Mouse (Mus musculus): ENCODE data around the gene Aatf.

Gene Aatf

GRCm38 (mm10) chr11:84521751-84522299 lies 8.5 kb upstream of the Aatf start:
- no peak for DNase-seq (ENCODE audit: low spot score)

DNA sequence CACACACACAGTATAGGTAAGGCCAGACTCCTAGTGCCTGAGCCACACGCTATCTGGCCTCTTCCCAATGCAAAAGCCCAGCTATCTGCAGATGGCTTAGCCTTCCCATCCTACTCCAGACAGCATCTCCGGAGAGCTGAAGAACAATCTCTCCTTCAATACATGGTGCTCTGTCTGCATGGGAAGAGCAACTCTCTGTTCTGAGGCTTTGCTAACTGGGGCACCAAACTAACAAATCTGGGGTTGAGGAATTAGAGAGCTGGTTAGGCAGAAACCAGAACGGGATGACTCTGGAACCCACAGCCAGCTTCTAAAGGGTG lies 7.7 kb upstream of the Aatf start:
- no peak for DNase-seq (ENCODE audit: low spot score)

GRCm38 (mm10) chr11:84520269-84521070 lies 7.1 kb upstream of the Aatf start:
- no peak for DNase-seq (ENCODE audit: low spot score)

DNA sequence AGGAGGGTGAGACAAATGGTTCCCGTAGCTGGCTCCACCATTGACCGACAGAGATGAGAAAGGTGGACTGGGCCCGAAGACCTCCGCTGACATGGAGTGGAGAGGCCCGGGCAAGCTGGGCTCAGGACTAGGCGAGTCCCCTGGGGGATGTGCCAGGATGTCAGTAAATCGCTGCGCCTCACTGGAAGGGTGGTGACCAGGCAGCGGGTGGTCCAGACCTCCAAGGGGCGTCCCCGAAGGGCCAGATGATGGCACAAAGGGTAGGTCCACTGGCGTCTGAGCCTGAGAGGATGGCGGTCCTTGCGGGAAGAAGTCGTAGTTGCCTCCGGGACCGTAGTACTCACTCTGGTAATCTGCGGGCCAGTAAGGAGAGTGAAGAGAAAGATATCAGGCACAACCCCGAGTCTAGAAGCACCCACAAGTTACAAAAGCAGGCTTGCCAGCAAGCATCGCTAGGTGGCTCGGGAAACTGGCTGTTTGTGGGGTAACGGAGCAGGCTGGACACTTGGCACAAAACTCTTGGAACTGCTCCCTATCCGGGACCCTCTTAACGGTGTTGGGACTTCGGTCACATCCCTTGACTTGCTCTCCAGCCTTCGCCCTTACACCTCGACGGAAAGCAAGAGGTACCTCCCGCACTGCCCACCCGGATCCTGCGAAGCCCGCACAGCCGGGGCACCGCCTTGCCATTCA lies 6.4 kb upstream of the Aatf start:
- DNase-seq (ENCODE audit: low spot score): no peak

DNA sequence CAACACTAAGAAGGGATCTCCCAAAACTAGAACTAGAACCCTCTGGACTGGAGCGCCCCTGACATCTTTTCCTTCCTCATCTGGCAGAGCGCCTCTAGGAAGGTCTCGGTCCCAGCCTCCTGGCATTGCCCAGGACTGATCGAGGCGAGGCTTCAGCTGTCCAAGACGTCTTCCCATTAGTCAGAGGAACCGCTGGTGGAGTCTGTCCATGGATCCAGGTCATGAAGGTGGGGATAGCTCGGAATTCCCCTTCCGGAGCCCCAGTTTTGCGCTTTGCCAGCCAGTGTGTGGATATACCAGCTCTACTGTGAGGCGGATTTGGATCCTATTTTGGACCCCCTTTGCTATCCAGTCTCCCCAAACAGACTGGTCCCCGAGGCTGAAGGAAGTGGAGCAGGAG lies 5.7 kb upstream of the Aatf start:
- DNase-seq (ENCODE audit: low spot score): no peak

DNA sequence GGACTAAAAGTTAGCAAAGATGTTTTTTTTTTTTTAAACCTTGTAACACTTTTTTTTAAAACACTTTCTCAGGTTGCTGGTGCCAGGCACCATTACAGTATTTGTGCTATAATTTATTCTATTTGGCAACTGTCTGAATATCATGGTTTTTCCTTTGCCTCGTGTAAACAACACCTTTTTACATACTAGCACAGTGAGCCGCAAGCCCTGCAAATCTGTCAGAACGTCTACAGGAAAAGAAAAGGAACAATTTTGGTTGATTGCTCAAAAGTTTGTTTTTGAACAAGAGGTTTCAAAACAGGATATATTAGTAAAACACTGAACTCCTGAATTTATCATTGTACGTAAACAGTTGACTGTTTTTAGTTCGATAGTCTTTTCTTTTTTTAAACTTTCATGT lies 4.9 kb upstream of the Aatf start:
- no peak for DNase-seq (ENCODE audit: low spot score)

DNA sequence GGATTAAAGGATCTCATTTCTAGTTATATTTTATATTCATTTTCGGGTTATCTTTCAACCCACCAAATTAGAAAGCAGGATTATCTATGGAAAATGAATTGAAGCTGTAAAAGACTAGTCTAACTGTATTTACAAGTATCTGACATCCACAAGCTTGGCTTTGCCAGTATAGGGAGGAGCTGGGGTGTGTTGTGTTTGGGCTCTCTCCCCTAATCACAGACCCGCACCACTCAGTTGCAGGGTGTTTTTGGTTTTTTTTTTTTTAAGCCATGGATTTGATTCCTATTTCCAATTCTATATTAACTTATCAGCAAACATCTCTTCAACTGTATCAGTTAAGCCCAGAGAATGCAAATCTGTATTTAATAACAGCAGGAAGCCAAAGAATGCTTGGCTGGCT lies 4.1 kb upstream of the Aatf start:
- no peak for DNase-seq (ENCODE audit: low spot score)

DNA sequence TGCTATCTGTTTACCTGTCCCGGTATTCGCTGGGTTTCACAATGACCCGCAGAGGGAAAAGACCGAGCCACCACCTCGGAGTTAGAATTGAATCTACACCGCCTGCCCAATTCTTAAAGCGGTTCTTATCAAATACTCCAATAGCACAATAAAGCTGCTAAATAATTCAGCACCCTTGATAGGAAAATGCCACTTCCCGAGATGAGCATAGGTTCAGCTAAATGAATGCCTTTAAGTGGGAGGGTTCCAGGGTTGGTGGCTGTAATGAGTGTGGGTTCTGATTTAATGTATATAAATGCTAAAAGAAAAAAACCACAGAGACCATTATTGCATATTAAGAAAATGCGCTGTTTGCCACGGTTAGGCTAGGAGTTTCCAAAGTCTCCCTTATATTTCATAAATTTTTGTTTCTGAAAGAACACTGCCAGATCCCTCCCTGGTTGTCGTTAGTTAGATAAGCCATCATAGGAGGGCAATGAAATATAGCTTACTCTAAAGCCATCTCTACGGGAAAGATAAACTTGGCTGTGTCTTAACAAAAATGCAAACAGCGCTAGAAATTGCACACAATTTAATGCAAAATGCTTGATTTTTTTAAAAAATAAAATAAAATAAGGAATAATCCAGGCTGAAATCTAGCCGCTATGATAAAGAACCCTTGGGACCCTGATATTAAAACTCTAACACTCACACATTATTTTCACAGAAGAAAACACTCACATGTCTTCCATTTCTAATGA lies 3.3 kb upstream of the Aatf start:
- no peak for DNase-seq (ENCODE audit: low spot score)

GRCm38 (mm10) chr11:84512031-84512430 lies 1.3 kb downstream of the Aatf start:
- DNase-seq (ENCODE audit: low spot score): no peak

- no peak for DNase-seq (ENCODE audit: low spot score)
Observed at GRCm38 (mm10) chr11:84504296-84504695, 9.0 kb downstream of the Aatf start.

DNA sequence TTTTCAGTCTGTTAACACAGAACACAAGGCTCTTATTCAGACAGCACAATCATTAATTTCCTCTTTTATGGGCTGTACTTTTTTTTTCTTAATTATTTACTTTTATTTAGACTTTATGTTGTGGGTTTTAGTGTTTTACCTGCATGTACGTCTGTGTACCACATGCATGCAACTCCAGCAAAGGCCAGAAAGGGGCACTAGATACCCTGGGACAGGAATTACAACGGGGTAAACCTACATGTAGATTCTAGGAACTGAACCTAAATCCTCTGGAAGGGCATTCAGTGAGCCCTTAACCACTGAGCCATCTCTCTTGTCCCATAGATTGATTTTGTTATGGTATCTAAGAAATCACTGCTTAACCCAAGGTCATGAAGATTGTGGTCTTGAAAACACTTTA lies 15.4 kb downstream of the Aatf start:
- DNase-seq (ENCODE audit: low spot score): no peak

DNA sequence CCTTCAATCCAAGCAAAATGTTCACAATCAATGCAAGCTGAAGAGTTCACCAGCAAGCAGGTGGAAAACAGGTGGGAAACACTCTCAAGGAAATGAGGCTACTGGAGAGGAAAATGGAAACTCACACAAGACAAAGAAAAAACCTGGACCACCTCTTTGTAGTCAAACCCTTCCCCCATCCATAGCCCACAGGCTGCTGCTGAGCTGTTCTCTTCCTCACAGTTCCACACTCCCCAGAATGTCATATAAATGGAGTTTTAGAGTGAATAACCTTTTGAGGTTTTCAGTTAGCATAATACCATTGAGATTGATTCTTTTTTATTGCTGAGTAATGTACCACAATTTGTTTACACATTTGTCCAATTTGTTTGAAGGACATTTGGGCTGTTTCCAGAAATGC lies 16.4 kb downstream of the Aatf start:
- DNase-seq (ENCODE audit: low spot score): no peak

DNA sequence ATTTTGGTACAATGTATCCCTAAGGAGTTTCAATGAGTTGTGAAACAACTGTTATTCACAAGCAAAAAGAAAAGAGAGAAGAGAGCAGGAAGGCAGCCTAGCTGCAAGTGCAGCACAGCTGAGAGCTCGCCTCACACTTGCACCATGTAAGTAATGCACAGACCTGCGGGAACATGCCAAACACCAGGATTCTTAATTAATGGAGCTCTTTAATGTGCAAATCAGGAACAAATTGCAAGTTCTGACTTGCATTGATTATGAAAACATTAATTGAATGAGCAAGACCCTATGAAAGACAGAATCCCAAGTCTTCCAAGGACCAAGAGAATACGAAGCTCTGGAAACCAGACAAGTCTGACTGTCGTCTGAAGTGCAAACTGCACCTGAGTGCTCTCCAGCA lies 17.5 kb downstream of the Aatf start:
- DNase-seq (ENCODE audit: low spot score): no peak

- DNase-seq (ENCODE audit: low spot score): no peak
Observed at GRCm38 (mm10) chr11:84481661-84482060, 31.7 kb downstream of the Aatf start.

DNA sequence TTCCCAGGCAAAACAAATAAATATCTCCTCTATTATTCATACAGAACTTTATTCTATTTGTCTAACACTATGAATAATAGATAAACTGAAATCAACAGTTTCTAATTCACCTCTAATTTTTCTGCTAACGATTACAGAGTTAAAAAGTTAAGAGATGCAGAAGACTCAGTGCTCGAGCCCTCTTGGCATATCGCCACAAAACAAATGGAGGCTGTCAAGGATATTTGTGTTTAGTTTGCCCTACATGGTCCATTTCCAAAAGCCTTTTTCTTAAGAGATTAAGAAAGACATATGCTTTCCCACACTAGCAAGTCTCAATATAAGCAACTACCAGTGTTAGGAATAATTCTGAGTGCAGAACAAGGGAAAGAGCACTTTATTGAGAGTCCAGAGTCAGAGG lies 32.9 kb downstream of the Aatf start:
- DNase-seq (ENCODE audit: low spot score): no peak

- no peak for DNase-seq (ENCODE audit: low spot score)
Observed at GRCm38 (mm10) chr11:84476641-84477040, 36.7 kb downstream of the Aatf start.

DNA sequence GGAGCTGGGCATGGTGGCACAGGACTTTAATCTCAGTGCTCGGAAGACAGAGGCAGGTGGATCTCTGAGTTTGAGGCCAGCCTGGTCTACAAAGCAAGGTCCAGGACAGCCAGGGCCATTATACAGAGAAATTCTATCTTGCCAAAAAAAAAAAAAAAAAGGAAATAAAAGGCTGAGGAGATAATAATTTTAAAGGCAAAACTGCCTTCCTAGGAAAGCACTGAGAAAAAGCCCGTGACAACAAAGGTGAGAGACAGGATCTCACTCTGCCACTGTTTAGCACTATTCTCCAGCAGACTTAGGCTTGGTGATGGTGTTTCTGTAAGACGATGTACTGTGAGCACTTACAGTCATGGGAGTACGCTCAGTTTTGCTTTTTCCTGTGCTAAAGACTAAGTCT lies 37.3 kb downstream of the Aatf start:
- DNase-seq (ENCODE audit: low spot score): no peak

DNA sequence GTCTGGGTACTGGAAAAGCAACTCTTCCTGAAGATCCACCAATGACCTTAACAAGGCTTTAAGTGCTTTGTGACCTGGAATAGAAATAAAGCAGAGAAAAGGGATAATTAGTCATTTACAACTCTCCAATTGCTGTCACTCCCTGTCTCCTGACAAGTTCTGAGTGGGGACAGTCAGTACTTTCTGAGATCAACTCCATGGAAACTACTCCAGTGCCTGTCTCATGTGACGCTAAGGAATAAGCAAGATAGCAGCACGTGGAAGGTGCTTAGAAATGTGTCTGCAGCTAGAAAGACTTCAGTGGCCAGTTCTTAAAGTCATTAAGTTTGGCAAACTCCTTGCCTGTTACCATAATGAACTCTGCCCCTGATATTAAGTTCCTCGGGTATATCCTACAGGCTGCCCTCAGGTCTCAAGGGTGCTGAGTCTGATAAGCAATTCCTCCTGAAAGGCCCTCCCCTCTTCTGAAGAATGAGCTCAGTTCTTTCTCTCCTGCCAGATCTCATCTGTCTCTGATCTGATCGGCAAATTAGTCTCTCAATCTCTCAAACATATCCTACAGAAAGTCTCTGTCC lies 40.1 kb downstream of the Aatf start:
- DNase-seq (ENCODE audit: low spot score): no peak

DNA sequence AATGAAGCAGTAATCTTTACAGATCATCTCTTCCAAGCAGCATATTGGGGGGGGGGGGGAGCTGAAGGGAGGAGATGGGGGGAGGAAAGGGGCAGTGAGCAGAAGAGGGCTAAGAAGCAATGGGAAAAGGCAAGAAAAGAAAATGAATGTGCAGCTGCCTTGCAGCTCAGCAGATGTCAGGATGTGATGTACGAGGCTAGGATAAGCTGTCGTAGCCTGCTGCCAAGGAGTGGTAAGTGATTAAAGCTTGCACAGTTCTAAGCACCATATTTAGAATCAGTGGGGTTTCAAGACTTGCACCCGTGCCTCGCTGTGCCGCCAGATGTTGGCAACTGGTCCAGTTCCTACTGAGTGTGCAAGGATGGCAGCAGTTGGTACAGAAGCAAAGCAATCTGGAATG lies 48.8 kb downstream of the Aatf start:
- DNase-seq (ENCODE audit: low spot score): no peak

- no peak for DNase-seq (ENCODE audit: low spot score)
Observed at GRCm38 (mm10) chr11:84453901-84454300, 59.4 kb downstream of the Aatf start.

DNA sequence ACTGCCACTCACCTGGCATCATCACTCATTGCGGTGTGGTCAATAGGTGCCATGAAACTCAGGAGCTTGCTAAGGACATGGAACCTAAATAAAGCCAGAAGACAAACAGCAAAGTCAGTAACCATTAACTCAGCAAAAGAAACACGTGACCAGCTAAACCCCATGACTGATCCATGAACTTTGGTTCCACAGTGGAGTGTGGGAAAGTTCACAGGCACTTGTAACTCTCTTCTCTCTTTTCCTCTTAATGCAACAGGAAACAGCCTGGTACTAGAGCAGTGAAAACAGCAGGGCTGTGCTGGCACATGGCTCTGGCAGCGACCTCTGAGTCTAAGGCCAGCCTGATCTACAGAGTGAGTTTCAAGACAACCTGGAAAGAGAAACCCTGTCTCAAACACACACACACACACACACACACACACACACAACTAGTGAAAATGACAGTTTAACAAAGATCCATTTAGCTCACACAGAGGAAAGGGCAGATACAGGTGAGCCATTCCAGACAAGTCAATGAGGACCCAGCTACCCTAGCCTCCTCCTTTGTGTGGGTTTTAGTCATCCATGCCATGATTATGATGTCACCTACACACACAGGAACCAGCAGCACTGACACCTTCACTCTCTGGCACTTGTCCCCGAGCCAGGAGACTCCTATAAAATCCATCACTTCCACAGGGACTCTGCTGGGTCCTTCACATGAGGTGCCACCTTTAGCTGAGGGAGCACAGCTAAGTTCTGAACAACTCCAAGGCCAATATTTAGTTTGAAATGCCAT lies 70.6 kb downstream of the Aatf start:
- no peak for DNase-seq (ENCODE audit: low spot score)

DNA sequence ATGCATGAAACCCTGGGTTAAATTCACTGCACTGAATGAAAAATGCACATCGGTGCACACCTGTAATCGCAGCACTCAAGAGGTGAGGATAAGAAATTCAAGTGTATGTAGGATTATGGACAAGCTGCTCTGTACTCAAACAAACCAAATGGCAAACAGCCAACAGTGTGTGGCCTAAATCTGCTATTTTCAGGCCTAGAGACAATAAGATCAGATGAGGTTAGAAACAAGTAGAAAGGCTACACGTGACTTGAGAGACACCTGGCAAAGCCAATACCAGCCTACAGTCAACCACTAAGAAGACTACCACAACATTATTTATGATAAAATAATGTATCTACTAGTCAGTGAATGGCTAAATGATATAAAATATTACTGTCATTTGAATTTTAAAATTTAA lies 72.9 kb downstream of the Aatf start:
- no peak for DNase-seq (ENCODE audit: low spot score)

All from ovary, adult 18-20 months (tissue).